Mouse (Mus musculus) forebrain, embryonic 14.5 days (tissue): ENCODE measurements around the gene Camk1. TPM values are rescaled to one million over a fixed set of nuclear protein-coding genes. Genes with fewer than 3 reads are reported as not detected.

Experiments
- ATAC-seq: fragments of 200-750 bp; cut with Nextera tagmentation; 2 replicates; pipeline ENCODE4 v1.8.0; 2017; ENCODE audit warnings: mild to moderate bottlenecking, moderate library complexity
- DNase-seq: peaks from one replicate; pipeline ENCODE4 v3.0.0-alpha.2; 2015; ENCODE audit warnings: low spot score
- H3K27ac ChIP-seq: fragments of 300-500 bp; sonication (generic); 2 replicates; pipeline ENCODE4 v1.5.1; 2014; ENCODE audit warnings: low read depth, mild to moderate bottlenecking, control low read depth, low read length, moderate library complexity
- H3K27me3 ChIP-seq: fragments of 300-500 bp; sonication (generic); replicated peaks from 2 replicates; pipeline ENCODE4 v1.6.1; 2014; ENCODE audit warnings: low read length, control low read depth, mixed read lengths; ENCODE audit not compliant: control insufficient read depth, insufficient read depth
- H3K36me3 ChIP-seq: fragments of 300-500 bp; sonication (generic); 2 replicates; pipeline ENCODE4 v1.6.1; 2014; ENCODE audit warnings: low read length, control low read depth; ENCODE audit not compliant: control insufficient read depth, insufficient read depth
- H3K4me1 ChIP-seq: fragments of 300-500 bp; sonication (generic); 2 replicates; pipeline ENCODE4 v1.6.1; 2014; ENCODE audit warnings: antibody characterized with exemption, low read length, control low read depth; ENCODE audit not compliant: control insufficient read depth, insufficient read depth
- H3K4me2 ChIP-seq: fragments of 300-500 bp; sonication (generic); 2 replicates; pipeline ENCODE4 v1.6.1; 2014; ENCODE audit warnings: mild to moderate bottlenecking, control low read depth, low read length
- H3K4me3 ChIP-seq: fragments of 300-500 bp; sonication (generic); 2 replicates; pipeline ENCODE4 v1.5.1; 2014; ENCODE audit warnings: low read depth, low read length, control low read depth
- H3K9ac ChIP-seq: fragments of 300-500 bp; sonication (generic); 2 replicates; pipeline ENCODE4 v1.6.1; 2014; ENCODE audit warnings: mild to moderate bottlenecking, low read length, control low read depth, moderate library complexity
- H3K9me3 ChIP-seq: fragments of 300-500 bp; sonication (generic); replicated peaks from 2 replicates; pipeline ENCODE4 v1.6.1; 2016; ENCODE audit warnings: low read length, control low read depth, mixed read lengths; ENCODE audit not compliant: control insufficient read depth
- WGBS: fragments of 180-500 bp; shearing (Covaris S2); extraction: QIAGEN DNeasy Blood & Tissue Kit; methylation state at CpG from one replicate; pipeline ENCODE4 v1.1.7; 2014; 5-methylcytosine and 5-hydroxymethylcytosine counted together
- polyA plus RNA-seq: library from polyadenylated mRNA; unstranded; fragments of >200 nt; fragmentation: Nextera tagmentation; extraction: Ambion mirVana; gene quantifications from 2 replicates; pipeline ENCODE4 v1.2.1, GENCODE M21; 2014

Gene Camk1
- polyA plus RNA-seq, 1 experiment from 2014 or later = 86.3 TPM

DNA sequence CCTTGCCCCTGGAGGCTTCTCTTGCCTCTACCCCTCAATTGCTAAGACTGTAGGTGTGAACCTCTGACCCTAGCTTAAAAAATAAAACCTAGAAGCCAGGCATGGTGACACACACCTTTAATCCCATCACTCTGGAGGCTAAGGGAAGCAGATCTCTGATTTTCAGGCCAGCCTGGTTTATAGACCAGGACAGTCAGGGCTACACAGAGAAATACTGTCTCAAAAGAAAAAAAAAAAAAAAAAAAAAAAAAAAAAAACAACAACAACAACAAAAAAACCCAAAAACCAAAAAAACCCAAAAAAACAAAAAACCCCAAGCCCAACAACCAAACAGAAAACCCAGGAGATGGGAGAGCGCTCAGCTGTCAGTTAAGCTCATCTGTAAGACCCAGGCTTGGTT lies 23.8 kb upstream of the Camk1 start:
- no peaks in the 10 kb centered on the region for H3K9me3 ChIP-seq
- no peak for DNase-seq
- H3K27me3 ChIP-seq = no peaks in the 10 kb centered on the region
- peaks cover 60% of the 10 kb centered on the region for H3K36me3 ChIP-seq
- no peak overlapping the region for H3K4me2 ChIP-seq
- H3K9ac ChIP-seq = no peak overlapping the region
- H3K27ac ChIP-seq = no peak overlapping the region
- no peak overlapping the region for H3K4me3 ChIP-seq
- no peaks in the 10 kb centered on the region for H3K4me1 ChIP-seq
- 100% methylated on average over 1 of the region's 1 CpGs for WGBS
- ATAC-seq = no peak

DNA sequence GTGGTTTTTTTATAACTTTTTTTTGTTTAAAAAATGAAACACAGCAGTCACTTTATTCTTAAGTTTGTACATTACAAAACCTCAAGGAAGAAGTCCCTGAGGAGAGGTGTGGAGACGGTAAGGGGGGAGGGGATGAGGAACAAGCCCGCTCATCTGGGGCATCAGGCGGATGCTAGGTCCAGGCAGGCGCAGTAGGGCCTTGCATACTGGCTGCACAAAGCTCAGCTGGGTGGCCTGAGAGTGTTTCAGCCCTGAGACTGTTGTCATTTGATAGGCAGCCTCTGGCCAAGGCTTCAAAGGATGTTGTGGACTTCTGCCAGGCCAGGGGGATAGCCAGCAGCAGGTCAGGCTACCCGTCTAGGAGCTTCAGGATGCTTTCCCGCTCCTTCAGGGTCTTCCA lies 22.9 kb upstream of the Camk1 start:
- no peaks in the 10 kb centered on the region for H3K4me1 ChIP-seq
- no peak overlapping the region for H3K4me3 ChIP-seq
- H3K4me2 ChIP-seq = no peak overlapping the region
- DNase-seq (no peak), ATAC-seq (no peak)
- 91% methylated on average over 6 of the region's 6 CpGs for WGBS
- no peak overlapping the region for H3K9ac ChIP-seq
- no peaks in the 10 kb centered on the region for H3K27me3 ChIP-seq
- H3K27ac ChIP-seq = no peak overlapping the region
- H3K36me3 ChIP-seq = peaks cover 51% of the 10 kb centered on the region
- no peaks in the 10 kb centered on the region for H3K9me3 ChIP-seq

DNA sequence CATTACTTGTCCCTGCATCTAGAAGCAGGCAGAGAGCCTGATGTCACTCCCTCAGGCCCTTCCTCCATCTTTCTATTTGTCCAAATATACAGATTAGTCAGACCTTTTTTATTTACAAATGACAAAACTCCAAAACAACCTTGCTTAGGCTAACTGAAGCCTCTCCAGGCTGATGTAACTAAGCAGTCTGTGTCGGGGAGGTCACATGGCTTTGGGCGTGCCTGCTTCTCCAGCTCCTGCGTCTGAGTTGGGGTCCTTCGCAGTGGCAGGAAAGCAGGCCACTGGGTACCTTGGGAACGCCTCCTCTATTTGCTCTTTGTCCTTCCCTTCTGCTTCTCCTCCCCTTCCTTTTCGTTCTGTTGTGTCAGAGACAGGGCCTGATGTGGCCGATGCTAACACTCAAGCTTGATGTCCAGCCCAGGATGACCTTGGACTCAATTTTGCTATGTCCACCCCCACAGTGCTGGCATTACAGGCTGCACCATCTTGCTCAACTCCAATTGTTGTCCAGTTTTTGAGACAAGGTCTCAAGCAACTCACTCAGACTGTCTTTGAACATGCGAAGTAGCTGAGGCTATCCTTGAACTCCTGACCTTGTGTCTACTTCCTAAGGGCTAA lies 20.8 kb upstream of the Camk1 start:
- no peaks in the 10 kb centered on the region for H3K4me1 ChIP-seq
- peaks cover 31% of the 10 kb centered on the region for H3K36me3 ChIP-seq
- no peaks in the 10 kb centered on the region for H3K27me3 ChIP-seq
- DNase-seq = no peak
- H3K4me2 ChIP-seq = no peak overlapping the region
- no peak overlapping the region for H3K27ac ChIP-seq
- no peak overlapping the region for H3K9ac ChIP-seq
- ATAC-seq = no peak
- WGBS = 74% methylated on average over 8 of the region's 8 CpGs
- H3K4me3 ChIP-seq = no peak overlapping the region
- H3K9me3 ChIP-seq = no peaks in the 10 kb centered on the region

DNA sequence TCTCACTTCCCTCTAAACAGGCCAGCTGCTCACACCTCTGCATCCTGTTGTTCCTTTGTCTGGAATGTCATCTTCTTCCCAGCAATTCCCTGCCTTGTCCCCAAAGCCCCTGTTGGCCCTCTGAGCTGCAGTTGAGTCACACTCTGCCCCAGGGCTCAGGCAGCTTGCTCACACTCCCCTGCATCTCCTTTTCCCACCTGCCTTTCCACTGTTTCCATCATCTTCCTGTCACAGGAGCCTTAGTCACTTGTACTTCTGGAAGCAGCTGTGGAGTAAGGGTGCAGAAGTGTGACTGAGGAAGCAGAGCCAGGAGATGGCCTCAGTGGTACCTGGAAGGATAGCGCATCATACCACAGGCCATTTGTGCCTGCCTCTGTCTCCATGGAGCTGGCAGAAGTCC lies 18.5 kb upstream of the Camk1 start:
- WGBS = 100% methylated on average over 1 of the region's 1 CpGs
- Histone ChIP-seq H3K9me3 (no peaks in the 10 kb centered on the region), H3K4me3 (no peak overlapping the region), H3K4me1 (no peaks in the 10 kb centered on the region), H3K9ac (no peak overlapping the region), H3K27me3 (no peaks in the 10 kb centered on the region), H3K27ac (no peak overlapping the region), H3K4me2 (no peak overlapping the region), H3K36me3 (peaks cover 8% of the 10 kb centered on the region)
- ATAC-seq = no peak
- DNase-seq = no peak

DNA sequence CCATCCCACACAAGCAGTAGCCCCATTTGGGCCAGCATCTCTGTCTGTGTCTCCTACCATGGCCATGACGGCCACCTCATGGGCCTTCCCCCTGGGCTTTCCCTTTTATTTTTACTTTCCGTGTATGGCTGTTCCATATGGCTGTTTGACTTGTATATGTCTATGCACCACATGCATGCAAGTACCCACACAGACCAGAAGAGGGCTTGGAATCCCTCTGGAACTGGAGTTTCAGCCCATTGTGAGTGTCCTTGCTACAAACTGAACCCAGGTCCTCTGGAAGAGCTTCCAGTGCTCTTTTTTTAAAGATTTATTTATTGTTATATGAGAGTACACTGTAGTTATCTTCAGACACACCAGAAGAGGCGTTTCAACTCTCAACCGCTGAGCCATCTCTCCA lies 17.7 kb upstream of the Camk1 start:
- Histone ChIP-seq H3K27ac (no peak overlapping the region), H3K4me1 (no peaks in the 10 kb centered on the region), H3K4me3 (no peak overlapping the region), H3K27me3 (no peaks in the 10 kb centered on the region), H3K9me3 (no peaks in the 10 kb centered on the region), H3K36me3 (peaks cover 5% of the 10 kb centered on the region; the same call in 1 of the 2 replicates), H3K9ac (no peak overlapping the region), H3K4me2 (no peak overlapping the region)
- ATAC-seq (no peak), DNase-seq (no peak)
- 77% methylated on average over 4 of the region's 4 CpGs for WGBS

DNA sequence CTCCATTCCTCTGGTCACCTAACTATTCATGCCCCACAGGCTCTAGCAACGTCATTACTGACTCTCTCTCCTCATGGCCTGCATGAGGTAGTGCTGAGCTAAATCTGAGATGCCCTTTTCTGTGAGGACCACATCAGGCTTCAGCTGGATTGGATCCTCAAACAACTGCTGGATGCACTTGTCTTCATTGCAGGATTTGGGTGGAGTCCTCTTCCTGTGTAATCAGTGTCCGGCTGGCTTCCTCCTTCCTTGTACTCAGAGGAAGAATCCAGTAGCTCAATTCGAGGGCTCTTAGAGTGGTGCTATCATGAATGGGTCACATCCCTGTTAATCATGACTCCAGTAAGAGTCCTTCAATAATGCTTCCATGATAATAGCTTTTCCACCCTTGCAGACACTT lies 9.9 kb upstream of the Camk1 start:
- Histone ChIP-seq H3K9ac (no peak overlapping the region), H3K4me3 (no peak overlapping the region), H3K27me3 (no peaks in the 10 kb centered on the region), H3K4me2 (no peak overlapping the region), H3K4me1 (no peaks in the 10 kb centered on the region), H3K9me3 (no peaks in the 10 kb centered on the region), H3K36me3 (no peaks in the 10 kb centered on the region), H3K27ac (no peak overlapping the region)
- 79% methylated on average over 3 of the region's 3 CpGs for WGBS
- ATAC-seq = no peak
- DNase-seq = no peak

DNA sequence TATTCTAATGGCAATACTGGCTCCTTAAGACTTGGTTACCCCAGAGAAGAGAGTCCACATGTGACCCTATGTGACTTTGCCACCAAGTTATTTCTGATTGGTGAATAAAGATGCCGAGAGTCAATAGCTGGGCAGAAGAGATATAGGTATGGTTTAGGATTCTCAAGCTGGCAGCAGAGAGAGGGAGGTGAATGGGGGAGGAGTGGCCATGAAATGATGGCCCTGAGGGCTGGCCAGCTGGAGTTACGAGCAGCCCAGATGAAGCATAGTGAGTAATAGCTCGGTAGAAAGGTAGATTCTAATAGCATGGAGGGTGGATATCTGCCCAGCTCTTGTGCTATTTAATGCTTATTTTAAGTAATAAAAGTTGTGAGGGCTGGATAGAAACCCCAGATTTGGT lies 9.0 kb upstream of the Camk1 start:
- Histone ChIP-seq H3K4me3 (no peak overlapping the region), H3K36me3 (no peaks in the 10 kb centered on the region), H3K9me3 (no peaks in the 10 kb centered on the region), H3K4me1 (no peaks in the 10 kb centered on the region), H3K4me2 (no peak overlapping the region), H3K9ac (no peak overlapping the region), H3K27me3 (no peaks in the 10 kb centered on the region), H3K27ac (no peak overlapping the region)
- ATAC-seq (no peak), DNase-seq (no peak)
- 76% methylated on average over 3 of the region's 3 CpGs for WGBS

DNA sequence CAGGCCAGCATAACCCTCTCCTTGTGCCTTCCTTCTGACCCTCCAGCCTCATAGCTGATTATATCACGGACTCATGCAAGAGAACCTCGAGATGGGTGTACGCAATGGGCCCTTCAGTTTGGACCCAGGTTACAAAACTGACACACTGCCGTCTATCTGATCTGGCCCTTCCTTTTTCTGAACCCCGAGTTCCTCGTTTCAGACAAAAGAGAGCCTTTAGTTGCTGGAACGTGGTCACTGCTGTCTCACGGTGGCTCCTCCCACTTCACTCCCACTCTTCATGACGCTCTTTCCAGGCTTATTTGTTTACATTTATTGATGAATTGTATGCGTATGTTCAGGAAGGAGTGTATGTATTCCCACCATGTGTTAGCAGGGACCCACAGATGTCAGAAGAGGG lies 7.9 kb upstream of the Camk1 start:
- no peak overlapping the region for H3K27ac ChIP-seq
- DNase-seq = no peak
- H3K4me2 ChIP-seq = no peak overlapping the region
- no peaks in the 10 kb centered on the region for H3K9me3 ChIP-seq
- H3K4me1 ChIP-seq = no peaks in the 10 kb centered on the region
- WGBS = 56% methylated on average over 10 of the region's 10 CpGs
- no peak overlapping the region for H3K4me3 ChIP-seq
- H3K9ac ChIP-seq = no peak overlapping the region
- H3K27me3 ChIP-seq = no peaks in the 10 kb centered on the region
- H3K36me3 ChIP-seq = no peaks in the 10 kb centered on the region
- no peak for ATAC-seq

DNA sequence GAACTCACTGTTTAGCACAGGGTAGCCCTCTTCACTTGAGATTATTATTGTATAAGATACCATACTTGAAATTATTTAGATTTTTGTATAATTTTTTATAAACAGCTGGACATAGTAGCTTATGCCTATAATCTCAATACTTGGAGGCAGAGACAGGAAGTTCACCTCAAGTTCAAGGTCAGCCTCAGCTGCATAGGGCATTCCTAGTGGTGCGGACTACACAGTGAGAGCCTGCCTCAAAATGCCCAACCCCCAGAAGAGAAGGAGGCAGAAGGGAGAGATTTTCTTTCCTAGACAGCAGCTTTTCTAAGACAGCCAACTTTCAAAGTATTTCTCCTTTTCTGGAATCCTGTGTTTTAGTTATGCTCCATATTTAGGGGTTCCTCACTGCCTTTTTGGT lies 7.4 kb upstream of the Camk1 start:
- Histone ChIP-seq H3K4me3 (no peak overlapping the region), H3K36me3 (no peaks in the 10 kb centered on the region), H3K27ac (no peak overlapping the region), H3K4me1 (no peaks in the 10 kb centered on the region), H3K27me3 (no peaks in the 10 kb centered on the region), H3K9me3 (no peaks in the 10 kb centered on the region), H3K4me2 (no peak overlapping the region), H3K9ac (no peak overlapping the region)
- 94% methylated on average over 1 of the region's 1 CpGs for WGBS
- DNase-seq = no peak
- ATAC-seq = no peak
